Mouse (Mus musculus): Measurements from ENCODE around the gene Tnfrsf12a.

DNA sequence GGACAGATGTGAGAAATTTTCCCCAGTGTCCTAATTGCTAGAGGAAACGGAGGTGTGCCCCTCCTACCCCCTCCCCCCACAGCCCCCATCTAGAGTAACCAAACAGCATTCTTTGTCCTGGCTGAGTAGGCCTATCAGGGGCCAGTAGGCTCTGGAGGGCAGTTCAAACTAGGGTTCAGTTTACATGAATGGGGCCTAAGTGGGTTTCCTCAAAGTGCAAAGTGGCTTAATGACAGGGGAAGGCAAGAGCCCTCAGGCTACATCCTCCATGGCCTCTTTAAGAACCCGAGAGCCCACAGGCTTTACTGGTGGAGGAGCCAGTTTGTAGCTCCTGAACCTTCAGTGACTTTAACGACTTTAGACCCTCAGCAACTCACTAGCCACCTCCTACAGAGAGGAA lies 18.5 kb upstream of the Tnfrsf12a start:
- TF ChIP-seq POLR2A (IDR thresholded peaks at IDR 0.05; ENCODE audit: borderline replicate concordance, low read depth, low read length) (no peak), CTCF (IDR thresholded peaks at IDR 0.05; ENCODE audit: low read depth, low read length) (no peak)
